17 mouse cellular contexts compared by ENCODE assay signal in the genomic region with DNA sequence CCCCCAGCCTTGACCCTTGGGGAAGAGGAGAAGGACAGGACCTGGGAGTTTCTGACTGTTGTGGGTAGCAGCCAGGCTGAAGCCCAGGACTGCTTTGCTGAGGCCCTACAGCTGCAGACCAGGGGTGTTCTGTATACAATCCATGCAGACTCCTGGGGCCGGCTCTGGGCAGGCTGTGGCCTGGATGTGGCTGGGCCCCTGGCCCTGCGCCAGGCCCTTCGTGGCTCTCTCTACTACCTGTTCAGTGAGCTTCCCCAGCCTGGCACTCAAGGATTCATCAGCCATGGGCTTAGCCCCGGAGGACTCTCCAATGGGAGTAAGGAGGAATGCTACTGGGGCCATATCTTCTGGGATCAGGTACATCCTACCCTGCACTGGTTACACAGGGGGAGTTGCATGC. TPM values are rescaled to one million over a fixed set of nuclear protein-coding genes. Genes with fewer than 3 reads are reported as not detected.
DNase-seq lines count a peak whose midpoint lies in the region; ATAC-seq lines count a peak whose summit lies in the region.
"Had no signal": no experiment of that assay in that cellular context is flagged by ENCODE, and none has a peak within 500 bp of the region (broad histone marks: within the 10 kb centered on the region; RNA-seq: fewer than 3 reads in every experiment).

No protein-coding gene starts in this region.

- H3K9me3 ChIP-seq in heart, embryonic 13.5 days = no peaks in the 10 kb centered on the region
- H3K9me3 ChIP-seq in heart, embryonic 11.5 days (replicated peaks; ENCODE audit: control insufficient read depth, low read length) = no peaks in the 10 kb centered on the region
- no peaks in the 10 kb centered on the region for H3K9me3 ChIP-seq in midbrain, embryonic 10.5 days (replicated peaks)
- no peaks in the 10 kb centered on the region for H3K9me3 ChIP-seq in midbrain, embryonic 14.5 days (ENCODE audit: control insufficient read depth, low read length)
- H3K9me3 ChIP-seq in limb, embryonic 10.5 days (replicated peaks) = no peaks in the 10 kb centered on the region
- H3K9me3 ChIP-seq: neural tube, embryonic 15.5 days had no signal

- DNase-seq in midbrain, embryonic 10.5 days (ENCODE audit: low spot score) = no peak
- DNase-seq in midbrain, embryonic 14.5 days = no peak
- no peak for DNase-seq in limb, embryonic 10.5 days (ENCODE audit: low spot score)
- no peak for DNase-seq in ovary, postnatal 10 days (ENCODE audit: low spot score)
- no peak for DNase-seq in lung, postnatal 10 days
- no peak for DNase-seq in cerebellum, postnatal 36 days
- DNase-seq: cerebellum, adult 11-12 months; forebrain, postnatal 0 days; heart, postnatal 14 days; kidney, postnatal 36 days; spleen, adult 18-20 months; thymus, adult 18-20 months had no signal

- no peak for ATAC-seq in heart, embryonic 13.5 days (ENCODE audit: extremely low read depth, insufficient number of reproducible peaks, low FRiP score, low TSS enrichment)
- ATAC-seq in heart, embryonic 11.5 days (replicated peaks; ENCODE audit: insufficient number of reproducible peaks, low FRiP score, low TSS enrichment) = no peak
- ATAC-seq in midbrain, embryonic 14.5 days (ENCODE audit: low FRiP score, low TSS enrichment) = no peak
- ATAC-seq: forebrain, postnatal 0 days had no signal

- WGBS in heart, embryonic 13.5 days = 76% methylated on average over 4 of the region's 4 CpGs
- WGBS in heart, embryonic 11.5 days (ENCODE audit: insufficient replicate concordance) = 78% methylated on average over 4 of the region's 4 CpGs
- 93% methylated on average over 4 of the region's 4 CpGs for WGBS in midbrain, embryonic 10.5 days
- 95% methylated on average over 4 of the region's 4 CpGs for WGBS in midbrain, embryonic 14.5 days
- 90% methylated on average over 4 of the region's 4 CpGs for WGBS in limb, embryonic 10.5 days

- no peak overlapping the region for H3K27ac ChIP-seq in heart, embryonic 13.5 days (replicated peaks)
- no peak overlapping the region for H3K27ac ChIP-seq in heart, embryonic 11.5 days (ENCODE audit: low read depth, low read length)
- H3K27ac ChIP-seq in midbrain, embryonic 10.5 days (replicated peaks) = peak overlapping the region; percentile 9; the same call in 1 of the 2 replicates
- H3K27ac ChIP-seq in midbrain, embryonic 14.5 days (replicated peaks; ENCODE audit: low read depth, low read length) = no peak overlapping the region
- H3K27ac ChIP-seq in limb, embryonic 10.5 days = peak overlapping the region; percentile 58
- H3K27ac ChIP-seq: liver, embryonic 14.5 days; neural tube, embryonic 15.5 days had no signal

- H3K27me3 ChIP-seq in heart, embryonic 13.5 days (replicated peaks) = 0 out of 2 replicates have a peak, but pooled peaks cover 6% of the 10 kb centered on the region
- peaks cover 3% of the 10 kb centered on the region; the same call in 1 of the 2 replicates for H3K27me3 ChIP-seq in heart, embryonic 11.5 days (ENCODE audit: control insufficient read depth, insufficient read depth, low read length)
- 0 out of 2 replicates have a peak, but pooled peaks cover 13% of the 10 kb centered on the region for H3K27me3 ChIP-seq in midbrain, embryonic 10.5 days (ENCODE audit: low read depth, poor library complexity, severe bottlenecking)
- H3K27me3 ChIP-seq in midbrain, embryonic 14.5 days (ENCODE audit: control insufficient read depth, insufficient read depth, low read length) = no peaks in the 10 kb centered on the region
- H3K27me3 ChIP-seq in limb, embryonic 10.5 days (ENCODE audit: low read depth, poor library complexity, severe bottlenecking) = no peaks in the 10 kb centered on the region
- H3K27me3 ChIP-seq: neural tube, embryonic 15.5 days had no signal

- peak overlapping the region; percentile 58; the same call in 1 of the 2 replicates for H3K9ac ChIP-seq in heart, embryonic 13.5 days
- no peak overlapping the region for H3K9ac ChIP-seq in heart, embryonic 11.5 days (ENCODE audit: low read depth, low read length)
- no peak overlapping the region for H3K9ac ChIP-seq in midbrain, embryonic 14.5 days (replicated peaks; ENCODE audit: low read length)
- H3K9ac ChIP-seq: forebrain, postnatal 0 days; liver, embryonic 14.5 days; neural tube, embryonic 15.5 days had no signal

- no peak overlapping the region for H3K4me3 ChIP-seq in heart, embryonic 13.5 days
- H3K4me3 ChIP-seq in heart, embryonic 11.5 days (ENCODE audit: low read depth, low read length) = no peak overlapping the region
- no peak overlapping the region for H3K4me3 ChIP-seq in midbrain, embryonic 10.5 days
- no peak overlapping the region for H3K4me3 ChIP-seq in midbrain, embryonic 14.5 days (replicated peaks; ENCODE audit: low read depth, low read length)
- no peak overlapping the region for H3K4me3 ChIP-seq in limb, embryonic 10.5 days
- H3K4me3 ChIP-seq: neural tube, embryonic 15.5 days had no signal

- peaks cover 56% of the 10 kb centered on the region for H3K4me1 ChIP-seq in heart, embryonic 13.5 days
- peaks cover 5% of the 10 kb centered on the region for H3K4me1 ChIP-seq in heart, embryonic 11.5 days (ENCODE audit: control insufficient read depth, insufficient read depth, low read length)
- H3K4me1 ChIP-seq in midbrain, embryonic 10.5 days = peaks cover 32% of the 10 kb centered on the region
- H3K4me1 ChIP-seq in midbrain, embryonic 14.5 days (ENCODE audit: control insufficient read depth, insufficient read depth, low read length) = no peaks in the 10 kb centered on the region; the same call in 1 of the 2 replicates
- H3K4me1 ChIP-seq in limb, embryonic 10.5 days = peaks cover 50% of the 10 kb centered on the region

- peaks cover 37% of the 10 kb centered on the region for H3K36me3 ChIP-seq in heart, embryonic 13.5 days
- H3K36me3 ChIP-seq in heart, embryonic 11.5 days (ENCODE audit: control insufficient read depth, insufficient read depth, low read length) = no peaks in the 10 kb centered on the region
- peaks cover 34% of the 10 kb centered on the region for H3K36me3 ChIP-seq in midbrain, embryonic 10.5 days
- H3K36me3 ChIP-seq in midbrain, embryonic 14.5 days (ENCODE audit: control insufficient read depth, insufficient read depth, low read length) = no peaks in the 10 kb centered on the region; the same call in 1 of the 2 replicates
- H3K36me3 ChIP-seq in limb, embryonic 10.5 days = peaks cover 37% of the 10 kb centered on the region
- H3K36me3 ChIP-seq: neural tube, embryonic 15.5 days had no signal

- no peak overlapping the region for H3K4me2 ChIP-seq in heart, embryonic 13.5 days
- no peak overlapping the region for H3K4me2 ChIP-seq in heart, embryonic 11.5 days
- H3K4me2 ChIP-seq in midbrain, embryonic 14.5 days (ENCODE audit: low read length) = no peak overlapping the region
- H3K4me2 ChIP-seq: neural tube, embryonic 15.5 days had no signal

RNA-seq across cellular contexts. Expression of a gene that starts 2.2 kb away (rescaled TPM):
- 13.1 and 13.8 TPM in 2 replicates for polyA plus RNA-seq in heart, embryonic 13.5 days (2015; fragmentation: Nextera tagmentation; extraction: Ambion mirVana)
- polyA plus RNA-seq in heart, embryonic 11.5 days (2014; fragmentation: Nextera tagmentation; extraction: Ambion mirVana) = 11.1 and 12.0 TPM in 2 replicates
- polyA plus RNA-seq in midbrain, embryonic 10.5 days (2016; fragmentation: Nextera tagmentation; extraction: Ambion mirVana) = 15.4 and 17.1 TPM in 2 replicates
- polyA plus RNA-seq in midbrain, embryonic 14.5 days (2014; fragmentation: Nextera tagmentation; extraction: Ambion mirVana) = 5.0 and 7.4 TPM in 2 replicates
- 11.4 and 15.4 TPM in 2 replicates for polyA plus RNA-seq in limb, embryonic 10.5 days (2016; fragmentation: Nextera tagmentation; extraction: Ambion mirVana)

RNA-seq across cellular contexts. Expression of a gene that starts 6.7 kb away (rescaled TPM):
- 1.2 TPM in 2 replicates for polyA plus RNA-seq in heart, embryonic 13.5 days (2015; fragmentation: Nextera tagmentation; extraction: Ambion mirVana)
- 0.34 TPM in 1 of 2 replicates, not detected in the other for polyA plus RNA-seq in heart, embryonic 11.5 days (2014; fragmentation: Nextera tagmentation; extraction: Ambion mirVana)
- polyA plus RNA-seq in midbrain, embryonic 10.5 days (2016; fragmentation: Nextera tagmentation; extraction: Ambion mirVana) = 1.2 and 1.3 TPM in 2 replicates
- 0.29 TPM in 1 of 2 replicates, not detected in the other for polyA plus RNA-seq in midbrain, embryonic 14.5 days (2014; fragmentation: Nextera tagmentation; extraction: Ambion mirVana)
- 4.2 and 5.9 TPM in 2 replicates for polyA plus RNA-seq in limb, embryonic 10.5 days (2016; fragmentation: Nextera tagmentation; extraction: Ambion mirVana)
- polyA plus RNA-seq: cortical plate, adult 2 months had no signal

RNA-seq across cellular contexts. Expression of a gene that starts 12.4 kb away (rescaled TPM):
- not detected in 2 replicates for polyA plus RNA-seq in heart, embryonic 13.5 days (2015; fragmentation: Nextera tagmentation; extraction: Ambion mirVana)
- polyA plus RNA-seq in heart, embryonic 11.5 days (2014; fragmentation: Nextera tagmentation; extraction: Ambion mirVana) = 0.46 TPM in 1 of 2 replicates, not detected in the other
- 0.42 TPM in 1 of 2 replicates, not detected in the other for polyA plus RNA-seq in midbrain, embryonic 10.5 days (2016; fragmentation: Nextera tagmentation; extraction: Ambion mirVana)
- polyA plus RNA-seq in midbrain, embryonic 14.5 days (2014; fragmentation: Nextera tagmentation; extraction: Ambion mirVana) = not detected in 2 replicates
- not detected in 2 replicates for polyA plus RNA-seq in limb, embryonic 10.5 days (2016; fragmentation: Nextera tagmentation; extraction: Ambion mirVana)
- polyA plus RNA-seq: cortical plate, adult 2 months; forebrain, postnatal 0 days; liver, embryonic 14.5 days; neural tube, embryonic 15.5 days had no signal

RNA-seq across cellular contexts. Expression of a gene that starts 12.4 kb away (rescaled TPM):
- polyA plus RNA-seq in heart, embryonic 13.5 days (2015; fragmentation: Nextera tagmentation; extraction: Ambion mirVana) = 505 and 535 TPM in 2 replicates
- 420 and 429 TPM in 2 replicates for polyA plus RNA-seq in heart, embryonic 11.5 days (2014; fragmentation: Nextera tagmentation; extraction: Ambion mirVana)
- polyA plus RNA-seq in midbrain, embryonic 10.5 days (2016; fragmentation: Nextera tagmentation; extraction: Ambion mirVana) = 305 and 352 TPM in 2 replicates
- polyA plus RNA-seq in midbrain, embryonic 14.5 days (2014; fragmentation: Nextera tagmentation; extraction: Ambion mirVana) = 131 and 176 TPM in 2 replicates
- polyA plus RNA-seq in limb, embryonic 10.5 days (2016; fragmentation: Nextera tagmentation; extraction: Ambion mirVana) = 904 and 922 TPM in 2 replicates

RNA-seq across cellular contexts. Expression of a gene that starts 22.7 kb away (rescaled TPM):
- 0.05 and 0.20 TPM in 2 replicates for polyA plus RNA-seq in heart, embryonic 13.5 days (2015; fragmentation: Nextera tagmentation; extraction: Ambion mirVana)
- polyA plus RNA-seq in heart, embryonic 11.5 days (2014; fragmentation: Nextera tagmentation; extraction: Ambion mirVana) = not detected in 2 replicates
- 0.05 and 0.07 TPM in 2 replicates for polyA plus RNA-seq in midbrain, embryonic 10.5 days (2016; fragmentation: Nextera tagmentation; extraction: Ambion mirVana)
- polyA plus RNA-seq in midbrain, embryonic 14.5 days (2014; fragmentation: Nextera tagmentation; extraction: Ambion mirVana) = 0.32 and 0.89 TPM in 2 replicates
- polyA plus RNA-seq in limb, embryonic 10.5 days (2016; fragmentation: Nextera tagmentation; extraction: Ambion mirVana) = 0.06 and 0.26 TPM in 2 replicates

Comparison
In these comparisons a context has a peak if more than half of its experiments do, and no peak if none do; other contexts are left out.
1. H3K27ac ChIP-seq: peak in midbrain, embryonic 10.5 days (single experiment) and limb, embryonic 10.5 days (single experiment); none in heart, embryonic 13.5 days (single experiment), heart, embryonic 11.5 days (single experiment) and midbrain, embryonic 14.5 days (single experiment).